ENCODE assay signal across 9 mouse cellular contexts in genomic region chr3:148977838-148978237, GRCm38 (mm10). TPM values are rescaled to one million over a fixed set of nuclear protein-coding genes. Genes with fewer than 3 reads are reported as not detected.
DNase-seq lines count a peak whose midpoint lies in the region; ATAC-seq and TF ChIP-seq lines count a peak whose summit lies in the region.
"Had no signal": no experiment of that assay in that cellular context is flagged by ENCODE, and none has a peak within 500 bp of the region (broad histone marks: within the 10 kb centered on the region; RNA-seq: fewer than 3 reads in every experiment).

No protein-coding gene starts in this region.

- peak overlapping the region; percentile 40; the same call in 1 of the 2 replicates for H3K4me2 ChIP-seq in forebrain, embryonic 11.5 days (ENCODE audit: low read depth, low read length, severe bottlenecking)
- no peak overlapping the region for H3K4me2 ChIP-seq in intestine, embryonic 14.5 days (ENCODE audit: low read length)
- H3K4me2 ChIP-seq in intestine, postnatal 0 days (replicated peaks; ENCODE audit: low read depth) = no peak overlapping the region
- peak overlapping the region; percentile 41 for H3K4me2 ChIP-seq in midbrain, embryonic 12.5 days (replicated peaks)
- H3K4me2 ChIP-seq: liver, embryonic 13.5 days had no signal

- no peaks in the 10 kb centered on the region for H3K36me3 ChIP-seq in forebrain, embryonic 11.5 days (ENCODE audit: control insufficient read depth, insufficient read depth, low read length)
- H3K36me3 ChIP-seq in forebrain, embryonic 10.5 days (replicated peaks) = peaks cover 12% of the 10 kb centered on the region; the same call in 1 of the 2 replicates
- no peaks in the 10 kb centered on the region for H3K36me3 ChIP-seq in intestine, embryonic 14.5 days (ENCODE audit: control insufficient read depth, insufficient read depth, low read length)
- H3K36me3 ChIP-seq in intestine, postnatal 0 days (ENCODE audit: control insufficient read depth, insufficient read depth) = no peaks in the 10 kb centered on the region
- H3K36me3 ChIP-seq in midbrain, embryonic 12.5 days = no peaks in the 10 kb centered on the region
- H3K36me3 ChIP-seq: liver, embryonic 13.5 days had no signal

- no peak for TF ChIP-seq CTCF in intestine, postnatal 0 days (IDR thresholded peaks at IDR 0.05; ENCODE audit: low read depth)
- TF ChIP-seq CTCF in cortical plate, adult 2 months (IDR thresholded peaks at IDR 0.05; ENCODE audit: extremely low read depth, insufficient read depth, low read length) = no peak

- peaks cover 6% of the 10 kb centered on the region; the same call in 1 of the 2 replicates for H3K4me1 ChIP-seq in forebrain, embryonic 11.5 days (replicated peaks; ENCODE audit: control insufficient read depth, insufficient read depth, low read length)
- peaks cover 57% of the 10 kb centered on the region for H3K4me1 ChIP-seq in forebrain, embryonic 10.5 days
- H3K4me1 ChIP-seq in intestine, embryonic 14.5 days (replicated peaks; ENCODE audit: control insufficient read depth, insufficient read depth, low read length) = peaks cover 29% of the 10 kb centered on the region; the same call in 1 of the 2 replicates
- no peaks in the 10 kb centered on the region for H3K4me1 ChIP-seq in intestine, postnatal 0 days (replicated peaks; ENCODE audit: control insufficient read depth, insufficient read depth, low read length)
- H3K4me1 ChIP-seq in cortical plate, adult 2 months (ENCODE audit: control insufficient read depth, insufficient read depth, low read length) = peaks cover 5% of the 10 kb centered on the region; the same call in 1 of the 2 replicates
- peaks cover 29% of the 10 kb centered on the region for H3K4me1 ChIP-seq in midbrain, embryonic 12.5 days
- H3K4me1 ChIP-seq: liver, embryonic 13.5 days had no signal

- TF ChIP-seq POLR2A in cortical plate, adult 2 months (IDR thresholded peaks at IDR 0.05; ENCODE audit: extremely low read depth, insufficient read depth, low read length) = no peak

- H3K9ac ChIP-seq in forebrain, embryonic 11.5 days (ENCODE audit: low read length) = no peak overlapping the region
- no peak overlapping the region for H3K9ac ChIP-seq in intestine, embryonic 14.5 days (ENCODE audit: low read length)
- H3K9ac ChIP-seq in intestine, postnatal 0 days (ENCODE audit: low read depth, low read length) = no peak overlapping the region
- H3K9ac ChIP-seq in midbrain, embryonic 12.5 days (replicated peaks) = no peak overlapping the region
- H3K9ac ChIP-seq: liver, embryonic 13.5 days had no signal

- H3K27ac ChIP-seq in forebrain, embryonic 11.5 days (ENCODE audit: low read depth, low read length) = no peak overlapping the region
- H3K27ac ChIP-seq in forebrain, embryonic 10.5 days = no peak overlapping the region
- H3K27ac ChIP-seq in intestine, embryonic 14.5 days (ENCODE audit: low read depth) = no peak overlapping the region
- H3K27ac ChIP-seq in intestine, postnatal 0 days (ENCODE audit: low read depth, low read length) = no peak overlapping the region
- no peak overlapping the region for H3K27ac ChIP-seq in cortical plate, adult 2 months (ENCODE audit: insufficient read depth, low read length)
- no peak overlapping the region for H3K27ac ChIP-seq in midbrain, embryonic 12.5 days (replicated peaks)
- H3K27ac ChIP-seq: liver, embryonic 13.5 days had no signal

- ATAC-seq in forebrain, embryonic 11.5 days (replicated peaks; ENCODE audit: low FRiP score) = no peak
- ATAC-seq in intestine, embryonic 14.5 days (replicated peaks; ENCODE audit: low FRiP score, low TSS enrichment, low read depth) = no peak
- ATAC-seq in intestine, postnatal 0 days = no peak
- no peak for ATAC-seq in midbrain, embryonic 12.5 days (ENCODE audit: low FRiP score, low read depth)

- no peak for DNase-seq in forebrain, embryonic 11.5 days (ENCODE audit: low spot score)
- DNase-seq in forebrain, embryonic 10.5 days (ENCODE audit: extremely low spot score, low spot score) = no peak
- DNase-seq in intestine, embryonic 14.5 days (ENCODE audit: low spot score) = peak; percentile 47
- no peak for DNase-seq in ovary, postnatal 10 days (ENCODE audit: low spot score)
- no peak for DNase-seq in thymus, postnatal 36 days
- DNase-seq: liver, embryonic 13.5 days had no signal

- no peak overlapping the region for H3K4me3 ChIP-seq in forebrain, embryonic 11.5 days (ENCODE audit: low read depth, low read length)
- no peak overlapping the region for H3K4me3 ChIP-seq in forebrain, embryonic 10.5 days
- H3K4me3 ChIP-seq in intestine, embryonic 14.5 days (ENCODE audit: low read depth, low read length) = no peak overlapping the region
- H3K4me3 ChIP-seq in intestine, postnatal 0 days (ENCODE audit: low read depth, low read length) = no peak overlapping the region
- peak overlapping the region; percentile 31 for H3K4me3 ChIP-seq in cortical plate, adult 2 months (ENCODE audit: insufficient read depth, low read length)
- no peak overlapping the region for H3K4me3 ChIP-seq in midbrain, embryonic 12.5 days
- H3K4me3 ChIP-seq: liver, embryonic 13.5 days had no signal

- no peaks in the 10 kb centered on the region for H3K27me3 ChIP-seq in forebrain, embryonic 11.5 days (ENCODE audit: control insufficient read depth, insufficient read depth, low read length)
- H3K27me3 ChIP-seq in forebrain, embryonic 10.5 days (ENCODE audit: poor library complexity, severe bottlenecking) = no peaks in the 10 kb centered on the region
- no peaks in the 10 kb centered on the region for H3K27me3 ChIP-seq in intestine, embryonic 14.5 days (replicated peaks; ENCODE audit: control insufficient read depth, insufficient read depth, low read length)
- no peaks in the 10 kb centered on the region for H3K27me3 ChIP-seq in intestine, postnatal 0 days (replicated peaks; ENCODE audit: control insufficient read depth, insufficient read depth, low read length)
- no peaks in the 10 kb centered on the region for H3K27me3 ChIP-seq in midbrain, embryonic 12.5 days
- H3K27me3 ChIP-seq: liver, embryonic 13.5 days had no signal

- no peaks in the 10 kb centered on the region for H3K9me3 ChIP-seq in forebrain, embryonic 11.5 days (ENCODE audit: control insufficient read depth, low read length)
- H3K9me3 ChIP-seq in forebrain, embryonic 10.5 days = no peaks in the 10 kb centered on the region
- H3K9me3 ChIP-seq in intestine, embryonic 14.5 days (ENCODE audit: control insufficient read depth, low read length) = no peaks in the 10 kb centered on the region
- no peaks in the 10 kb centered on the region for H3K9me3 ChIP-seq in intestine, postnatal 0 days (ENCODE audit: control insufficient read depth)
- H3K9me3 ChIP-seq in midbrain, embryonic 12.5 days = no peaks in the 10 kb centered on the region
- H3K9me3 ChIP-seq: liver, embryonic 13.5 days had no signal

- 65% methylated on average over 6 of the region's 6 CpGs for WGBS in forebrain, embryonic 11.5 days
- 75% methylated on average over 6 of the region's 6 CpGs for WGBS in forebrain, embryonic 10.5 days
- WGBS in intestine, embryonic 14.5 days = 84% methylated on average over 6 of the region's 6 CpGs
- 78% methylated on average over 6 of the region's 6 CpGs for WGBS in intestine, postnatal 0 days
- WGBS in midbrain, embryonic 12.5 days = 75% methylated on average over 6 of the region's 6 CpGs

RNA-seq across cellular contexts. Expression of gene Adgrl2, which starts 12.5 kb away (rescaled TPM):
- polyA plus RNA-seq in forebrain, embryonic 11.5 days (2014; fragmentation: Nextera tagmentation; extraction: Ambion mirVana) = 112 and 116 TPM in 2 replicates
- 78.1 and 81.6 TPM in 2 replicates for polyA plus RNA-seq in forebrain, embryonic 10.5 days (2016; fragmentation: Nextera tagmentation; extraction: Ambion mirVana)
- polyA plus RNA-seq in intestine, embryonic 14.5 days (2014; fragmentation: Nextera tagmentation; extraction: Ambion mirVana) = 63.6 and 64.6 TPM in 2 replicates
- 20.4 and 21.3 TPM in 2 replicates for polyA plus RNA-seq in intestine, postnatal 0 days (2015; fragmentation: Nextera tagmentation; extraction: Ambion mirVana)
- 86.6 and 90.3 TPM in 2 replicates for polyA plus RNA-seq in cortical plate, adult 2 months (2012; rRNA removed)
- polyA plus RNA-seq in midbrain, embryonic 12.5 days (2016; fragmentation: Nextera tagmentation; extraction: Ambion mirVana) = 149 and 152 TPM in 2 replicates

Comparison
In these comparisons a context has a peak if more than half of its experiments do, and no peak if none do; other contexts are left out.
1. H3K4me2 ChIP-seq: peak in forebrain, embryonic 11.5 days (single experiment) and midbrain, embryonic 12.5 days (single experiment); none in intestine, embryonic 14.5 days (single experiment) and intestine, postnatal 0 days (single experiment).